Mouse (Mus musculus) frontal cortex, adult 2 months (tissue): ENCODE results near the gene Scgb1b27. TPM values are rescaled to one million over a fixed set of nuclear protein-coding genes. Genes with fewer than 3 reads are reported as not detected.
"Not testable (repeated sequence)": the region's sequence is repeated elsewhere in the genome, so short reads cannot be mapped to it uniquely, and the experiment has no call there.

Source experiments
- DNase-seq, 2 experiments: peaks; one replicate each; pipeline ENCODE4 v3.0.0; 2022; ENCODE audit warnings: low spot score in 1 of 2; ENCODE audit errors: extremely low spot score in 1 of 2
- polyA plus RNA-seq: library from polyadenylated mRNA; depleted of rRNA; stranded (reverse); fragments of >200 nt; gene quantifications from 2 replicates; pipeline ENCODE4 v1.2.3, GENCODE M21; 2012; rRNA removed

Gene Scgb1b27
- not detected in 2 replicates for polyA plus RNA-seq

DNA sequence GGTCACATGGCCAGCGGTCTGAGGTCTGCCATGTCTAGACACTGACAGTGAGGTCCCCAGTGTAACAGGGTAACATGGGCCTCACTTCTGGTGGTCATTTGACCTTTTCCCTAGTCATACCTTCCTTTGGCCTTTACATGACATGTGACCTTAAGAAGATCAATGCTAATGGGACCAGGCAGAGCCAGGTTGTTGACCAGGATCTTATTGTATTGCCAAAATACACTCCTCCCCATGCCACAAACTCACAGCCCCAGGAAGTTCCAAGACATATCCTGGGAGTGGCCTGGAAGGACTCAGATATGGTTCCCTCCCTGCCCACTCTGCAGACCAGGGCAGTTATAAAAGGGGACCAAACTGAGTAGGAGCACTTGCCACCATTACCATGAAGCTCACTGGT is at the start of gene Scgb1b27:
Scgb1b27 (plus strand) TSS at position 301 of the 400 bp plus-strand sequence.
- not testable (repeated sequence) for DNase-seq

DNA sequence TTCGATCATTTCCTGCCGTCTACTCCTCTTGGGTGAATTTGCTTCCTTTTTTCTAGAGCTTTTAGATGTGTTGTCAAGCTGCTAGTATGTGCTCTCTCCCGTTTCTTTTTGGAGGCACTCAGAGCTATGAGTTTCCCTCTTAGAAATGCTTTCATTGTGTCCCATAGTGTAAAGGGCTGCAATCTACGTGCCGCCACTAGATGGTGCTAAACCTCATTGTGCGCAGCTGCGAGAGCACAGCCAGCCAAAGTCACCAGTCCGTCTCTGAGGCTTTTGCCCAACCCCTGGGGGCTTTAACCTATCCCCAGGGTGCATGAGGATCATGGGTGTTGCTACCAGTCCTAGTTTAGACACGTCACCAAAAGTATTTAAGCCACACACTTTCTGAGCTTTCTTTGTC is 39.0 kb upstream of the Scgb1b27 start:
- peak in 1 of 2 experiments; percentile 25 for DNase-seq

GRCm38 (mm10) chr7:34013842-34014241 is 7.4 kb upstream of the Scgb1b27 start, which contains the start of gene Scgb2b27:
TSS of gene Scgb2b27 (minus strand) at chr7:34013942.
- DNase-seq, result no peak

DNA sequence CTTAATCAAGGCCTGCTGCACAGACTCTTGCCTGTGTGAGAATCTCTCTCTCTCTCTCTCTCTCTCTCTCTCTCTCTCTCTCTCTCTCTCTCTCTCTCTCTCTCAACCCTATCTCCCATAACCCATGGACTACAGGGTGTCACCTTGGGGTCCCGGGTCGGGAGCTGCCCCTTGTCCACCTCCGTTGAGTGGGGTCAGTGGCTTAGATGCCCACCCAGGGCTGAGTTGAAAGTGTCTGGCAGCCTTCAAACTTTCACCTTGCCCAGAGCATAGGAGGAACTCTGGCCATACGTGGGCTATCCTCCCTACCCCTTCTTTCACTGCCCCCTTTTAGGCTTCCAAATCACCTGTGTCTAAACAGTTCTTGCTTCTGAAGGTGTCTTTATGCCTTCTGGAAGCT is 4.4 kb downstream of the Scgb1b27 start:
- DNase-seq, result no peak

GRCm38 (mm10) chr7:34027202-34027601 is 5.9 kb downstream of the Scgb1b27 start:
- DNase-seq, result not testable (repeated sequence)

GRCm38 (mm10) chr7:34030026-34030425 is 8.7 kb downstream of the Scgb1b27 start:
- no peak for DNase-seq

GRCm38 (mm10) chr7:34034579-34034978 is 13.3 kb downstream of the Scgb1b27 start:
- not testable (repeated sequence) for DNase-seq

DNA sequence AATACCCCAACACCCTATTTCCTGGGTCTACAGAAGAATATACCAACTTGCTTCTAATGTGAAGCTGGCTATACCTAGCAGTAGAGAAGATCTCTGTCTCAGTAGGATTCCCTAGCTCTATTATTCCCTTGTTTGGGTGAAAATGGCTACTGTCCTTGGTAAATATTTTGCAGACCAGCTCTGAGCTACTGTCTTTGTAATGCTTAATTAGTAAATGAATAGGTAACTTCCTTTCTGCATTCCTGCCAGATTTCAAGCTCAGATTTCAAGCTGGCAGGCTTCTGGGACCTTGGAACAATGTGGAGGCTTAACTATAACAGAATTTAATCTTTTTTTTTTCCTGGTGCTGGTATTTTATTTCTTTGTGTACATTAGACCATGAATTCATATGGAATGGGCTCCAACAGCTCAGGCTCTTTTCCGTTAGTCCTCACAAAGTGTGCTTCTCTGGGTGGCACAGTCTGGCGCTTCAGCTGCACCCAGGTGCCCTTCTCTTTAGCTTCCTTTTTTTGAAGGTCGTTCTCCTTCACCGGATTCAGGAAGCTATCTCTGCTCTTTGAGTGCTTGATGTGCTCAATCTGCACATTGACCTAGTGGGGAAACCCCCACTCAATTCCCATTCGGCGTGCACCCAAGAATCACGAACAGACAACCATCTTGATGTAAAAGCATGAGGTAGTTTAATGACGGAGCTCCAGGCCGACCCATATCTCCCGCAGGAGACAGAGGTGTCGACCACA is 15.0 kb downstream of the Scgb1b27 start:
- not testable (repeated sequence) for DNase-seq

DNA sequence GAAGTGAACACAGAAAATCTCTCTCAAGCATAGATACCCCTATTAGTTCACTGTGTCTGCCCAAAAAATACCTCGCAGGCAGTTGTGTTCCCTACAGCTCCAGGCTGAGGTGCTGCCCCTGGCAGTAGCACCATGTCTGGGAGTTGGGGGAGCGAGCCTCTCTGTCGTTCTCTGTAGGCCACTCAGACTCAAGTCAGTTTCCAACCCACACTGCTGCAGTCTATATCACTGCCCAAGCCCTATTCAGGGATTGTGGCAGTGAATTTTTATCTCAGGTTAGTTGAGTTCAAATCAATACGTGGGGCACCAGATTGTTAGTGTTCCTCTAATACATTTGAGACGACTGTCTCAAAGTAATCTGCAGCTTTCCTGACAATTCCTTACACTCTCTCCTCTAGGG is 46.8 kb downstream of the Scgb1b27 start:
- DNase-seq, result not testable (repeated sequence)

Other genes starting within 250 kb of the Scgb1b27 start
- gene Scgb2b26, start 76.4 kb upstream of the Scgb1b27 start, polyA plus RNA-seq, result not detected in 2 replicates
- gene Scgb2b27, start 7.5 kb upstream of the Scgb1b27 start, polyA plus RNA-seq, result not detected in 2 replicates
- not detected in 2 replicates for gene Scgb1b30, start 73.9 kb downstream of the Scgb1b27 start, polyA plus RNA-seq
- 14.1 and 16.3 TPM in 2 replicates for gene Wtip, start 111.8 kb downstream of the Scgb1b27 start, polyA plus RNA-seq
- gene Uba2, start 148.1 kb downstream of the Scgb1b27 start, polyA plus RNA-seq, result 106 and 116 TPM in 2 replicates
- 29.9 and 31.1 TPM in 2 replicates for gene Pdcd2l, start 175.2 kb downstream of the Scgb1b27 start, polyA plus RNA-seq
- 771 and 776 TPM in 2 replicates for gene Gpi1, start 208.9 kb downstream of the Scgb1b27 start, polyA plus RNA-seq
- not detected in 2 replicates for gene Gm6096, start 229.6 kb downstream of the Scgb1b27 start, polyA plus RNA-seq